Mouse (Mus musculus) small intestine, adult 2 months (tissue): ENCODE data around the gene Syn2.

Experiments used
- CTCF ChIP-seq: fragments of 200-500 bp; IDR thresholded peaks from 2 replicates; pipeline ENCODE4 v1.5.1; 2012; ENCODE audit warnings: low read depth, mild to moderate bottlenecking, control low read depth, inconsistent platforms, low read length, moderate library complexity, mixed read lengths; ENCODE audit not compliant: insufficient replicate concordance, insufficient read length; ENCODE audit errors: extremely low read depth
- POLR2A ChIP-seq: fragments of 200-500 bp; IDR thresholded peaks from 2 replicates; pipeline ENCODE4 v1.6.1; 2012; ENCODE audit warnings: low read depth, mild to moderate bottlenecking, control low read depth, inconsistent platforms, low read length, moderate library complexity

GRCm38 (mm10) chr6:115270085-115270484 is 135.4 kb downstream of the Syn2 start:
- TF ChIP-seq CTCF (no peak), POLR2A (no peak)
